Mouse (Mus musculus): ENCODE data around the gene Mxd4. TPM values are rescaled to one million over a fixed set of nuclear protein-coding genes. Genes with fewer than 3 reads are reported as not detected.
A peak's percentile ranks its signal among the peaks of the same experiment; 100 is the strongest.

The Mxd4 gene
- polyA plus RNA-seq, 1 experiment from 2014 or later, result 50.8 TPM

DNA sequence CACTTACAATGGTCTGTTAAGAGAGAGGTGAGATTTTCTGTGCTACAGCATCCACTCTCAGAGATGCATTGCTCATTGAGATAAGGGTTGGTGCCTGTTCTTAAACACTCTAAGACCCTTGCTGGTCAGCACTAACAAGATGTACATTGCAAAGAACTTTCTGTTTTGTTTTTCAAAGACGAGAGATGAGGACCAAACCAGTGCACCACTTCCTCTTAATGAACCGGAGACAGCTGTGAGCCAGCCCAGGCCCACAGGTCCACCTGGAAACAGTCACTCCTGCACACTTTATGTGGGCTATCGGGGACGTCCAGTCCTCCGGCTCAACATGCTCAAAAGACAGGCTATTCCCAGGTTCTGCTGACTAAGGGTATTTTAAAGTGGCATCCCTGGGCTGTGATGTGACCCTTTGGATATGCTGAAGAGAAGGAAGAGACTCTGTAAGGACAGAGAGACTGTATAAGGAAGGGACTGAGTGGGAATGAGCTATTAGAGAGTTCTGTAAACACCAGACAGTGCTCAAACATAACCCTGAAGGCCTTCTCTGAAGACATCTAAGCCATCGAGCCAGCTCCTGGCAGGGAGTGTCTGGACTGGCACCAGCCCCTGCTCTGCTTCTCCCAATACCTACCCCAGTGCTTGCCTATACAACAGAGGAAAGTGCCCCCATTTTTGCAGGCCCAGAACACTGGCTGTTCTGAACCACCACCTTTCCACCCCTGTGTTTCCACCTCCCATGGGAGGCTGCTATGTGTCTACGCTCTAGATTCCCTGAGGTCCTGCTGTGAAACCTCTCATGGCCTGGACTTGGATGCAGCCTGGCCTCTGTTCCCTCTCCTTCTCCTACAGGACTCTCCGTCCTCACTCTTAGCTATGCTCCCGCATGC is 43.3 kb upstream of the Mxd4 start:
- H3K4me3 ChIP-seq (ENCODE audit: low read depth, low read length), result no peak overlapping the region
- no peak overlapping the region for H3K4me2 ChIP-seq
- H3K36me3 ChIP-seq (ENCODE audit: insufficient read depth), result no peaks in the 10 kb centered on the region
- ATAC-seq (ENCODE audit: insufficient read depth), result no peak
- WGBS, result 68% methylated on average over 9 of the region's 9 CpGs
- no peak overlapping the region for H3K27ac ChIP-seq (ENCODE audit: low read depth)
- H3K9ac ChIP-seq, result no peak overlapping the region
- no peak for TF ChIP-seq CTCF (IDR thresholded peaks at IDR 0.05; ENCODE audit: low read depth)
- no peak for DNase-seq
- H3K9me3 ChIP-seq (ENCODE audit: low read depth, low read length), result no peaks in the 10 kb centered on the region
- no peaks in the 10 kb centered on the region for H3K27me3 ChIP-seq (ENCODE audit: insufficient read depth, low read length)
- H3K4me1 ChIP-seq (ENCODE audit: insufficient read depth), result no peaks in the 10 kb centered on the region

DNA sequence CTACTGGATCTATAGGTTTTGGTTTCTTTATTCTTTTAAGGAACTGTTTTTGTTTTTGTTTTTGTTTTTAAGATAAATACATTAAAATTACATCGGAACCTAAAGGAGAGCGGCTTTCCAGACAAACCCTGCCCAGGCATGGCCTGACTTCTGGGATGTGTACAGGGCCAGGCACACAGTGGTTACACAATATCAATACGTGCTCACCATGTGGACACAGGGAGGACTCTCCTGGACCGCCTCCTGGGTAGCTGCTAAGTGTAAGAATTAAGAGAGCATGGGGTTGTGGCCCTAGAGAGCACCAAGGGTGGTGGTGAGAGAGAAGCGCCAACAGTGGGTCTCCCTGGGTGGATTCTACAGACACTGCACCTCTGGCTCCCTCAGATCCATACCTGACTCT is 42.0 kb upstream of the Mxd4 start:
- no peak overlapping the region for H3K4me3 ChIP-seq (ENCODE audit: low read depth, low read length)
- H3K4me2 ChIP-seq, result no peak overlapping the region
- no peaks in the 10 kb centered on the region for H3K4me1 ChIP-seq (ENCODE audit: insufficient read depth)
- 88% methylated on average over 5 of the region's 5 CpGs for WGBS
- ATAC-seq (ENCODE audit: insufficient read depth), result no peak
- no peak overlapping the region for H3K27ac ChIP-seq (ENCODE audit: low read depth)
- no peaks in the 10 kb centered on the region for H3K27me3 ChIP-seq (ENCODE audit: insufficient read depth, low read length)
- H3K9ac ChIP-seq, result no peak overlapping the region
- DNase-seq, result no peak
- no peak for TF ChIP-seq CTCF (IDR thresholded peaks at IDR 0.05; ENCODE audit: low read depth)
- H3K36me3 ChIP-seq (ENCODE audit: insufficient read depth), result no peaks in the 10 kb centered on the region
- H3K9me3 ChIP-seq (ENCODE audit: low read depth, low read length), result no peaks in the 10 kb centered on the region

DNA sequence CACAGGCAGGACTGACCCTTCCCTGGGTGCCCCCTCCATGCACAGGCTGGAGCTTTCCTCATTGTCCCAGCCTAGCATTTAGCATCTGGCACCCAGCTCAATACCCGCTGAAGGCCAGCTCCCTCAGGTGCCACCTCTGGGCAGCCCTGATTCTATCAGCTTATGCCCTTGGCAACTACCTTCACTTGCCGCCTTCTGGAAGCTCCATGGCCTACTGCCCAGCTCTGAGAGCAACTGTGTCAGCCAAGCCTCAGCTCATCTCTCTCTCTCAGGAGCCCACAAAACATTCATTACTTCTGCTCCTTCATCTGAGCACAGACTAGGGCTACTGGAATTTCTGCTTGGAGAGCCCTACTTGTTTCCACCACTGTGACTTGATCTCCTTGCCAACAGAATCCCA is 38.0 kb upstream of the Mxd4 start:
- no peak for TF ChIP-seq CTCF (IDR thresholded peaks at IDR 0.05; ENCODE audit: low read depth)
- Histone ChIP-seq H3K36me3 (ENCODE audit: insufficient read depth) (no peaks in the 10 kb centered on the region), H3K9ac (no peak overlapping the region), H3K4me2 (no peak overlapping the region), H3K27me3 (ENCODE audit: insufficient read depth, low read length) (no peaks in the 10 kb centered on the region), H3K4me3 (ENCODE audit: low read depth, low read length) (no peak overlapping the region), H3K9me3 (ENCODE audit: low read depth, low read length) (no peaks in the 10 kb centered on the region), H3K4me1 (ENCODE audit: insufficient read depth) (no peaks in the 10 kb centered on the region), H3K27ac (ENCODE audit: low read depth) (no peak overlapping the region)
- WGBS, result 92% methylated on average over 2 of the region's 2 CpGs
- no peak for DNase-seq
- ATAC-seq (ENCODE audit: insufficient read depth), result no peak

DNA sequence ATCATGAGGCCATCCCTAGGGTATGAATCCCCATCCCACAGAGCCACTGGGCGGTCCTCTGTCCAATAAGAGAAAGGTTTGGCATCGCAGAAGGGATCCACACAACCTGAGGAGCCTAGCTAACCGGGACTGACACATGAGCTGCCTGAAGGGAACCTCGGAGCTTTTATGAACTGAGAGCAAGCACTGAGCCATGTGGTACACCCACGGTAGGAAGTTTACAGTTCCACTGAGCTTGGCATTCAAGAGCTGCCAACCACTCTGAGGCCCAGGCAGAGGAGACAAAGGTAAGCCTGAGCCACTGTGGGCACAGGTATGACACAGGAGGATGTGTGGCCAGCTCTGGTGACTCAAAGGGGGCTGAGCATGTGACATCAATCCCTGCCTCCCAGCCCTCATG is 37.0 kb upstream of the Mxd4 start:
- ATAC-seq (ENCODE audit: insufficient read depth), result no peak
- Histone ChIP-seq H3K4me3 (ENCODE audit: low read depth, low read length) (no peak overlapping the region), H3K4me2 (no peak overlapping the region), H3K27me3 (ENCODE audit: insufficient read depth, low read length) (no peaks in the 10 kb centered on the region), H3K4me1 (ENCODE audit: insufficient read depth) (no peaks in the 10 kb centered on the region), H3K9me3 (ENCODE audit: low read depth, low read length) (no peaks in the 10 kb centered on the region), H3K9ac (no peak overlapping the region), H3K27ac (ENCODE audit: low read depth) (no peak overlapping the region), H3K36me3 (ENCODE audit: insufficient read depth) (no peaks in the 10 kb centered on the region)
- WGBS, result 76% methylated on average over 5 of the region's 5 CpGs
- no peak for DNase-seq
- no peak for TF ChIP-seq CTCF (IDR thresholded peaks at IDR 0.05; ENCODE audit: low read depth)

DNA sequence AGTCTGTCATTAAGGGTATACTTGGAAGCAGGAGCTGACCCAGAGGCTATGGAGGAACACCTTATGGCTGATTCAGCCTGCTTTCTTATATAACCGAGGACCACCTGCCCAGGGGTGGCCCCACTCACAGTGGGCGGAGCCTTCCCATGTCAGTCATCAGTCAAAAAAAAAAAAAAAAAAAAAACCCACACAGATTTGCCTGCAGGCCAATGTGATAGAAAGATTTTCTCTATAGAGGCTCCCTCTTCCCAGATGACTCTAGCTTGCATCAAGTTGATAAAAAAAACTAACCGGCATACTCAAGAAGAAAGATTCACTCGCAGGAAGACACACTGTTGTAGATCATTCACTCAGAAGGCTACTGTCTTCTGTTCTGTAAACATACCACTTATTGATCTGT is 32.5 kb upstream of the Mxd4 start:
- H3K4me2 ChIP-seq, result no peak overlapping the region
- no peak for ATAC-seq (ENCODE audit: insufficient read depth)
- 69% methylated on average over 4 of the region's 4 CpGs for WGBS
- H3K4me1 ChIP-seq (ENCODE audit: insufficient read depth), result 0 out of 2 replicates have a peak, but pooled peaks cover 4% of the 10 kb centered on the region
- H3K9ac ChIP-seq, result no peak overlapping the region
- TF ChIP-seq CTCF (IDR thresholded peaks at IDR 0.05; ENCODE audit: low read depth), result no peak
- no peak for DNase-seq
- H3K27me3 ChIP-seq (ENCODE audit: insufficient read depth, low read length), result no peaks in the 10 kb centered on the region
- H3K4me3 ChIP-seq (ENCODE audit: low read depth, low read length), result no peak overlapping the region
- H3K9me3 ChIP-seq (ENCODE audit: low read depth, low read length), result no peaks in the 10 kb centered on the region
- no peaks in the 10 kb centered on the region for H3K36me3 ChIP-seq (ENCODE audit: insufficient read depth)
- H3K27ac ChIP-seq (ENCODE audit: low read depth), result no peak overlapping the region

DNA sequence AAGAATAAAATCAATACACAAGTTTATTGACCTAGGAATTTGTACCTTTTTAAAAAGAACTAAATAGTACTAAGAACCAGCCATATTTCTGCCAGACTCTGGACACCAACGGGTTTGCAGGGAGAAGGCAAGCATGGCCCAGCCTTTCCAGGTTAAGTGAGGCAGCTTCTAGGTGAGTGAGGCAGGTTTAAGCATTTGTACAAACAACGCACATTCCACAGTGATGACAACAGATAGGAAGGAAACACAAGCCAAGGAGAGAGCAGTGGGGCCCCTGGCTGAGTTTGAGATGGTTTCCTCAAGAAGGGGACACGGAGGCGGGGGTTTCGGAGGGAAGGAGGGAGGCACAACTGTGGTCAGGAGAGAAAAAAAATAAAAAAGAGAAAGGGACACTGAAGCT is 31.2 kb upstream of the Mxd4 start:
- Histone ChIP-seq H3K27me3 (ENCODE audit: insufficient read depth, low read length) (no peaks in the 10 kb centered on the region), H3K4me2 (peak overlapping the region; percentile 12; the same call in 1 of the 2 replicates), H3K9ac (no peak overlapping the region), H3K9me3 (ENCODE audit: low read depth, low read length) (no peaks in the 10 kb centered on the region), H3K4me3 (ENCODE audit: low read depth, low read length) (no peak overlapping the region), H3K27ac (ENCODE audit: low read depth) (0 out of 2 replicates have a peak overlapping the region, but pooled peaks have one; percentile 46), H3K36me3 (ENCODE audit: insufficient read depth) (no peaks in the 10 kb centered on the region), H3K4me1 (ENCODE audit: insufficient read depth) (0 out of 2 replicates have a peak, but pooled peaks cover 4% of the 10 kb centered on the region)
- 47% methylated on average over 5 of the region's 5 CpGs for WGBS
- no peak for TF ChIP-seq CTCF (IDR thresholded peaks at IDR 0.05; ENCODE audit: low read depth)
- DNase-seq (peak; percentile 47), ATAC-seq (ENCODE audit: insufficient read depth) (no peak)

DNA sequence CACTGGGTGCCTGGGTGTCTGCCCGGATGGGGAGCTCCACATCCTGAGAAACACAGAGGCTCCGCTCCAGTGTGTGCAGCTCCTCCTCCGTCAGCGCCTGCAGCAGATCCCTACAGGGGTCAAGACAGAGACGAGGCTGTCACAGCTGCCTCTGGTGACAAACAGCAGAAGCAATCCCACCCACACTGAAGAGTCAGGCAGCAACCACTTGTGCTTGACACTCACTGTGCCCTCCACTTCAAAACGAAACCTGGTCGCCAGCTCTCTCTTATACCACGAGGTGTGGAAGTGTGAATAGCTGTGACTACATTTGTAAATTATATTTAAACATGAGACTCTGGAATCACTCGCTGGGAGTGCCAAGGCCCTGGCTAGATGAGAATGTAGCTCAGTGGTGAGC is 30.2 kb upstream of the Mxd4 start:
- H3K4me1 ChIP-seq (ENCODE audit: insufficient read depth), result 0 out of 2 replicates have a peak, but pooled peaks cover 4% of the 10 kb centered on the region
- H3K9ac ChIP-seq, result no peak overlapping the region
- no peaks in the 10 kb centered on the region for H3K36me3 ChIP-seq (ENCODE audit: insufficient read depth)
- DNase-seq (peak; percentile 8), ATAC-seq (ENCODE audit: insufficient read depth) (no peak; the same call in 1 of the 2 replicates)
- no peaks in the 10 kb centered on the region for H3K27me3 ChIP-seq (ENCODE audit: insufficient read depth, low read length)
- H3K27ac ChIP-seq (ENCODE audit: low read depth), result no peak overlapping the region
- no peak overlapping the region for H3K4me3 ChIP-seq (ENCODE audit: low read depth, low read length)
- 29% methylated on average over 9 of the region's 9 CpGs for WGBS
- no peak for TF ChIP-seq CTCF (IDR thresholded peaks at IDR 0.05; ENCODE audit: low read depth)
- no peaks in the 10 kb centered on the region for H3K9me3 ChIP-seq (ENCODE audit: low read depth, low read length)
- H3K4me2 ChIP-seq, result no peak overlapping the region
